Mouse (Mus musculus) induced T-regulatory cell, adult 2 months (primary cell): Measurements from ENCODE around the gene Rsg1.

Experiments
- DNase-seq: peaks from one replicate; pipeline ENCODE4 v3.0.0-alpha.2; 2012; ENCODE audit warnings: low read depth

Rsg1 gene

DNA sequence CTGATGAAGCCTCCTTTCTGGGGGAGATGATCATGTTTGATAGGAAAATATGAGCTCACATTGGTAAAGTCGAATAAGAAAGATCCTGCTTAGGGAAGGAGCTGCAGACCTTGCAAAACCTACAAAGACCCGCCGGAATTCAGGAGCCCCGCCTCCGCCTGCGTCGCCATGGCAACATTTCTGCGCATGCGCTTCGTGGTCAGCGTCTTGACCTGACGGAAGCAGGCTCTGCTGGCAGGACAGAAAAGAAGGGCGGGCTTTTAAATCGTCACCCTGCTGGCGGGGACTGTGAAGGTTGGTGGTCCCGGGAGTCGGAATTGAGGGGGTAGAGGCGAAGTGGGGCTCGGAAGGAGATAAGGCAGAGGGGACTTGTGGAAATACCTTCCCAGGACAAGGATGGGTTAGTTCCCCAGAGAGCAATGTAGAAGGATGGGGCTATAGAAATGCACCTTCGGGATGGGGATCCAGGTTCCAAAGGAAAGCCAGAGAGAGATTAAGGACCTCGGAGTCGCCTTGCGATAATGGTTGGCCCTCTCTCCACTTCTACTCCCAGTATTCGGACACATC, at the start of gene Rsg1:
Gene Rsg1 (plus strand): TSS at position 187 of the 567 bp plus-strand sequence.
- peak; percentile 96 for DNase-seq

DNA sequence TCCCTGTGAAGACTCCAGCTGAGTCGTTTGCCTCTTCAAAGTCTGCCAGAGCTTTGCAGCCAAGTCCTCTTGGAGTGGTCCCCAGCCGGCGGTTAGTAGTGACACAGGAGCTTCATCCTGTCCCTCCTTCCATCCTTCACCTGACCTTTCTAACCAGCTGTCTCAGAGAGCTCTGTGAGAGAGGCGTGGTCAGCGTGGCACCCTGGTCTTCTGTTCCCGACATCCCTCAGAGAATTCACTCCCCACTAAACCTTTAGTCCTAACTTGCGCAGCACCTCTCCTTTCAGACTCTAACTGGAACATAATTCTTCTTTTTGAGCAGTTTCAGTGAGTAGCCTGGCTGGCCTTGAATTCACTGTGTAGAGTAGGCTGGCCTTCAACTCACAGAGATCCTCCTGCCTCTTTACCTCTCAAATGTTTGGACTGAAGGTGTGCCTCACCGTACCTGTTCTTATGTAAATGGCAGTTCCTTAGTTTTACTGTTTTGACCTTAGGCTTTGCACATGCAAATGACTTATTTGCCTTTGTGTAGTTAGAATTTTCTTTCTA, 47.9 kb upstream of the Rsg1 start:
- no peak for DNase-seq

DNA sequence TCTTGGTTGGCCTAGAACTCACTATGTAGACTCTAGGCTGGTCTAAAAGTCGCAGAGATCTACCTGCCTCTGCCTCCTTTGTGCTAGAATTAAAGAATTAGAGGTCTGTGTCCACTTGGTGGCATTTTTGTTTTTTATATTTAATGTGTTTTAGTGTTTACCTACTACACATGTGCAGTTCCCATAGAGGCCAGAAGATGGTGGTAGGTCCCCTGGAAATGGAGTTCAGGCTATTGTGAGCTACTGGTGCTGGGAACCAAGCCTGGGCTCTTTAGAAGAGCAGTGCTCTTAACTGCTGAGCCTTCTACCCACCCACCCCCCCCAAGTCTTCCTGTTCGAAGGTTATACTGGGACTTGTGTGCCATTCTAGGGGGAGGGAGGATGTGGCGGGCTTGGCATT, 46.6 kb upstream of the Rsg1 start:
- no peak for DNase-seq

DNA sequence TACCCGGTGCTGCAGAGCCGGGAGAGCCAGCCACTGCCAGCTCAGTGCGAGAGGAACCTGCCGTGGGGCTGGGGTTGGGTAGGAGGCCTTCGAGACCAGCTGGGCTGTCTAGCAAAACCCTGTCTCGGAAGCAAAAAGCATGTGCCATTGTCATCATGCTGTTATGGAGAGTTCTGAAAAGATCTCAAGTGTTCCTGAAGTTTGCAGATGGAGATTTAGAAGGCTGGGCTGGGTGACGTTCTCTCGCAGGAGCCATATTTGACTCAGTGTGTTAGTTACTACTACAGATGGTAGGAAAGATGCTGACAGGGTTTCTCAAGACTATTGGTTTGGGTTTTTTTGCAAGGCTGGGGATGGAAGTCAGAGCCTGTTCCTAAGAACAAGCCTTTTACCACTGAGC, 41.6 kb upstream of the Rsg1 start:
- no peak for DNase-seq

DNA sequence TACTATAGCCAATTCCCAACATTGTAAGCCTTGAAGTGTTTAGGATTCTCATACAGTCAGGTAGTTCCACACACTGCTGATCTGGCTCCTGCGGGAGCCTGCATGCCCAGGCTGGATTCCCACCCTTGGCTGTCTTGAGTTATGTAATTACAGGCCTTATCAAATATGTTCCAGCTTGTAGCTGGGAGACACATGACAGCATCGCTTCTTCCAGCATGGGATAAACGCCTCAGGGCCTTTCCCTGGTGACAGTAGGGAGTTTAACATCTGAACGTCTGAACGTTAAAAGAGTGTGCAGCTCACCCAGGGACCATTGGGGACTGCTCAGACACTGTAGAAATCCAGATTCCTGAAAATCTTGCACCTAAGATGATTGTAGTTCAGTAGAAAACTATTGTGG, 38.0 kb upstream of the Rsg1 start:
- DNase-seq, result no peak

DNA sequence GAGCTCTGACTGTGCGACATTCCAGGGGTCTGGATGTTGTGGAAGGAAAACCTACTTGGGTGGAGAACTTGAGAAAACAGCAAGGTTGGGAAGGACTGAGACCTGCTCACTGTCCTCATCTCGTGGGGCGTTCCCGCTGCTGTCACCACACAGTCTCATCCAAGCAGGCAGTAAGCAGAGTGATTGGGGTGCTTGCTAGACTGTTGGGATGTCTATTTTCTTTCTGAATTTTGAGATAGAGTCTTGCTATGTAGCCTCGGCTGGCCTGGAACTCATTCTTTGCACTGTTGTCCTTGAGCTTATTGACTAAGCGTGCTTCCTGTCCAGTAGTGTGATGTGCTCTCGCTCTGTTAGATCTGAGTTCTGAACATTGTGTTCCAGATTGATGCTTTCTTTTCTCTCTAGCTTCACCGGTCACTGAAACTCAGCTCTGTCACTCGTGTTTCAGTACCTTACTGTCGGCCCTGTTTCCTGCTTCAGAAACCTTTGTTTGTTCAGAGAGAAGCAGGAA, 37.4 kb upstream of the Rsg1 start:
- no peak for DNase-seq

DNA sequence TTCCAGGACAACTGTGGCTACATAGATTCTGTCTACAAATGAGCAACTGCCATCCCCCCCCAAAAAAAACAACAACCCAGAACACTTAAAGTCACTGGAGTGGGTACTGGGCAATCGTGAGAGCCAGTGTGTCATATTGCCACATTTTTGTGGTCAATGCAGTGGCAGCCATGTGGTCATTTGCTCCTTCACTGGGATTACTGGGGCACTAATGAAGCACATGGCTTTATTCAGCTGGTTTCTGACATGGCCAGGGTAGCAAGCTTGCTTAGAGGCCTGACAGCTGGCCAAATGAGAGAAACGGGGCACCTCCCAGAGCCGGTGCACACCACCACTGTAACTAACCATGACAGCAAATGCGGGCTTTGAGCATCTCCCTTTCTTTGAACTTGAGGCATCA, 35.3 kb upstream of the Rsg1 start:
- no peak for DNase-seq

DNA sequence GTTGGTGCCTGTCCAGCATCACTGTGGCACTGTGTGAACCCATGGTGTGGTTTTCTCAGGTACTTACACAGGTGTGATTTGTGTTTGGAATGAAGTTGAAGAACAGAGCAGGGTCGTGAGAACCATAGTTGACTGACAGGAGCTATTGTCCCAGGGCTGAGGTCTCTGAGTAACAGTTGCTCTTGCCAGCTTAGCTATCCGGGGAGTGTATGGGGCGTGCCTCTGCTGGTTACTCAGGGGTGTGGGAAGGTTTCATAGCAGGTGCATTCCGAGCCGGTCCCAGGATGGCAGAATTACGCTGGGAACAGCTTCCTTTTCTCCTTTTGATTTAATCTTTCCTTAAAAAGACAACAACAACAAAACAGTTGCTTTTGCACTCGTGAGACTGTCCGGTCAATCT, 32.9 kb upstream of the Rsg1 start:
- DNase-seq, result no peak

DNA sequence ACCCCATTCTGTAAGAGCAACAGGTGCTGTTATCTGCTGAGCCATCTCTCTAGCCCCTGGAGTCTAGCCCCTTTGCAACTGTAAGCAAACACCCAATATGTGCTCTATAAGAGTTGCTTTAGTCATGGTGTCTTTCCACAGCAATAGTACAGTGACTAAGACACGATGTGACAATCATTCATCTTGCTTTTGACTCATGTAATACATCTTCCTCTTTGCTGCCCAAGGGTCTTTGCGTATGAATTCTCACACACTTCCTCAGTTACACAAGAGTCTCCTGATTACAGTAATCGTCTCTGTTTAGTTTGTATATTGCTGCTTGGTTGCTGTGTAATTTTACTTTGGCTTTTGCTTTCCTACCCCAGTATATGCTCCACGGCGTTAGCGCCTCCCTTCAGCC, 31.8 kb upstream of the Rsg1 start:
- DNase-seq, result no peak

DNA sequence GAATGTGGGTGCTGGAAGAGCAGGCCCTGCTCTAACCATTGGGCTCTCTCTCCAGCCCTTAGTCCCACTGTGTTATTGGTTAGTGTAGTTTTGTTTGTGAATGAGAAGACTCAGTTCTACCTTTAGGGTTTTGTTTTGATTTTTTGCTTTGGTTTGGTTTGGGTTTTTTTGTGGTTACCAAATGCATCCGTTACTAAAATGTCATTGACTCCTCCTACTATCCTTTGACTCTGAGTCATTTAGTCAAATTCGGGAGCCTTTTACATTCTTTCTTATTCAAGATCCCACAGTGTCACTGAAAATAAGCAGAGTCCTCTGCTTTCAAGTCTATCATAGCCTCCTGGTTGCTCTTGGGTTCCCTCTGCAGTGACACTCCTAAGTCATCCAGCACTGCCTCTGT, 29.8 kb upstream of the Rsg1 start:
- peak; percentile 77 for DNase-seq

DNA sequence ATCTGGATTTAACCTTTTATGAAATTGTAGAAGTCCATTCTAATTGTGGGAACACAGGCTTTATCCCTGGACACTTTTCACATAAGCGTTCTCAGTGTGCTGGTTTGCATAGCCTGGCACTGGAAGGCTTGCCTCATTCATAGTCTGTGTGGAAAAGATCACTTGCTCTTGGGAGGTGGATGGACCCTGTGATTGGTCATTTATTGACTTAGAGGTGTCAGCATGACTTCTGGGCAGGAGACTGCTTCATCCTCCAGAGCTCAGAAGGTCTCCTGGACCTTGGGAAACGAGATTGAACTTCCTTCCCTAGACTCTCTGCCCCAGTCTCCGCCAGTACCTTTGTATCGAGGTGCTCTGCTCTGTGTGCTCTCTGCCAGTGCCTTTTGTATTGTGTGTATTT, 29.3 kb upstream of the Rsg1 start:
- DNase-seq, result no peak

DNA sequence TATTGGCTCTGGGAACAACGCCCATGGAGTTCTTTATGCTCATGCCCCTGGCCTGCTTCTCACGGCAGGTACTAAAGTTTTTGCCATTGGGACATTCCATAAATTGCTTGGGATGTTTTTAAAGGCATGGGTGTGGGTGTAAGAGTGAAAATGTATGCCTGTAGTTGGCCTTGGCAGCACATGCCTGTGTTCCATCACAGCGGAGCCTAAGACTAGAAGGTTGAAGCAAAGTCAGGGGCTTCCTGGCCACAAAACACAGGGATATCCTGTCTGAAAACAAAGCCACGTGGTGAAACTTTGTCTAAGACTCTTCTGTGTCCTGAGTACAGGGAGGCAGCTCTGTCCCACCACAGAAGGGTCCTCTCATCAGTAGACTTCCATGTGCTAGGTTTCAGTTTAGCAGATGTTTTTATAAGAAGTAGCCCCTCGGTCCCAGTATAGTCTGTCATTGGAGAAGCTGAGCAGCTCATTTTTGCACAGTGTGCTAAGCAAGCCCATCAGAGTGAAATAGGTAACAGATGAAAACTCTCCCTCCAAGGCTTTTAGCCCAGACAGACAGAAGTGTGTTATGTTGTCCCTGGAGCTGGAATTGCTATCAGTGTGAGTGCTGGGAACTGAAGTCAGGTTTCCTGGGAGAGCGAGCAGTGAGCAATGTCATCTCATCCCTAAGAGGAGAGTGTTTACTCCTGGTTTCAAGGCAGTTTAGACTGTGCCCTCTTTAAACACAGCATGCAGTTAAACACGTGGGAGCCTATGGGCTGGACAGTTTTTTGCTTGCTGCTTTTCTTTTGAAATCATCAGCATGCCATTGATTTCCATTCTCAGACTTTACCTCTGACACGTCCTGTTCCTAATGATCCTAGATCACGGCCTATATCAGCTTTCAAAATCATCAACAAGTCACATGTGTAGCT, 26.6 kb upstream of the Rsg1 start:
- no peak for DNase-seq

DNA sequence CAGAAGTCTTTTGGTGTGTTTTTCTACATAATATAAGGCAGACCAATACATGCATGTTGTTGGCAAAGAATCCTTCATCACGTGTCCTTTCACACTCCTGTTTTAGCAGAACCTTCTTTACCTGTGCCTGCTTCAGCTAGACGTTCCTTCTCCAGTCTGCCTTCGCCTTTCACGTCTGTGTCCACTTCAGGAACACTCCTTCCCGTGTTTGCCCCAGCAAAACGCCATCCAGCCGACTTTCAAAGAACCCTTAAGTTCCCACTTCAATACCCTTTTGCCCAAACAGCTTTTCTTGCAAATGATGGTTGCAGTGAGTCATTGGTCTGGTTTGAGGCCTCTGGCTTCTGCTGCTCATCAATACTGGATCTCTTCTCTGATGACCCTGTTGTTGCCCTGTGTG, 22.5 kb upstream of the Rsg1 start:
- DNase-seq, result no peak

DNA sequence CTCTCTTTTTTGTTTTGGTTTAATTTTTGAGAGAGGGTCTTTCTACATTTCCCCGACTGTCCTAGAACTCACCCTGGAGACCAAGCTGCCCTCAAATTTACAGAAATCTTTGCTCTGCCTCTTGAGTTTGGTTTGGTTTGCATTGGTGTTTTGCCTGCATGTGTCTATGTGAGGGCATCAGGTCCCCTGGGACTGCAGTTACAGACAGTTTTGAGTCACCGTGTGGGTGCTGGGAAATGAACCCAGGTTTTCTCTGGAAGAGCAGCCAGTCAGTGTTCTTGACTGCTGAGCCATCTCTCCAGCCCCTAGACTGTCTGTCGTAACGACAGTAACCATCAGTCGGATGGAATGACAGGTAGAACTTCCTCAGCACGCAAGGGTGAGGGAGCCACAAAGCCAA, 19.2 kb upstream of the Rsg1 start:
- DNase-seq, result no peak

DNA sequence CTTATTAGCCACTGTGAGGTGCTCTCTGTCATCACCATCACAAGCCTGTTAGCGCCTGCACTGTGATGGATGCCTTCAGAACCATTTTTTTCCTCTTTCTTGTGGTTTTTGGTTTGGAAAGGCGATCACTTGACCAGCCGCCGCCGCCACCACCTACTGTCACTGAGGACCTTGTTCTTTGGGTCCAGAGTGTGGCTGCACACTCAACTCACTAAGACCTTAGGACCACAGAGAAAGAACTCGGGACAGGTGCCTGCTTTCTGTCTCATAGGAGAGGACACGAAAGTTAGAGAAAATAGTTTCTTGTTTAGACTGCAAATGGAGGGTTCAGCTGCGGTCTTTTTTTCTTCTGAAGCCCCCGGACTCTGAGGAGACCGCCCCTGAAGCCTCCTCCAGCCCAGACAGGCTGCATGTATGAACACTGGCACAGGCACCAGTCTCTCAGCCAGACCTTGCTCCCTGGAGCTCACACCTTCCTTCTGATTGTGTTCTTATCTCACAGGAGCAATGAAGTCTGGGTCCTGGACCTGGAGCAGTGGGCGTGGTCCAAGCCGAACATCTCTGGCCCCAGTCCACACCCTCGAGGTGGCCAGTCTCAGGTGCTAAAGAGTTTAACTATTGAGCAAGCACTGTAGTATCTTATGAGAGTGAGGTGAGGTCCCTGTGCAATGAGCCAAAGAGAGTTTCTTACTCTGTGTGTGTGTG, 16.6 kb upstream of the Rsg1 start:
- DNase-seq, result no peak

DNA sequence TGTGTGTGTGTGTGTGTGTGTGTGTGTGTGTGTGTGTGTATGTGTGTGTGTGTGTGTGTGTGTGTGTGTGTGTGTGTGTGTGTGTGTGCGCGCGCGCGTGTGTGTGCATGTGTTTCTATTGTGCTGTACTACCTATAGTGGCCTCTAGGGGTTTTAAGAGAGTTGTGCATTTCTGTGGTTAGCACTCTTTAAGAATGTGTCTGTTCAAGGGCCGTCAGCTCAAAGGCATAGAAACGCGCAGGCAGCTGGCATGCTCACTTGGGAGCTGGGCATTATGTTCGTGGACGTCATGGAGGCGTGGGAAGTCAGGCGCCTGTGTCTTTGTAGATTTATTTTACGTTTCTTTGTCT, 16.1 kb upstream of the Rsg1 start:
- no peak for DNase-seq

DNA sequence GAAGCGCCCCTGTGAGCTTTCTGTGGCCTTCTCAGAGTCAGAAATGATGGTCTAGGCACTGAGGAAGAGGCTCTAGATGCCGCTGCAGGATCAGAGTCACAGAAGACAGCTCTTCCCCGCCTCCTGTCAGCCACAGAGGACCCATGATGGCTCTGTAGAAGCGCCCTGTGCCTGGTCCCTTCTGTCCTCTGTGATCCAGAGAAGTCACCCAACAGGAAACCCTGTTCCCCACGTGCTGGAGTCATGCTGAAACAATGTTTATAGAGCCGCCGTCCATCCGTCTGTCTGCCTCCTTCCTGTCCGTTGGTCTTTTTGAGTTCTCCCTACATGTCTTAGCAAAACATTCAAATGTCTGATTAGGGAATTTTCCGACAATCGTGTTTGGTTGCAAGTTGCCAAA, 12.8 kb upstream of the Rsg1 start:
- DNase-seq, result no peak

DNA sequence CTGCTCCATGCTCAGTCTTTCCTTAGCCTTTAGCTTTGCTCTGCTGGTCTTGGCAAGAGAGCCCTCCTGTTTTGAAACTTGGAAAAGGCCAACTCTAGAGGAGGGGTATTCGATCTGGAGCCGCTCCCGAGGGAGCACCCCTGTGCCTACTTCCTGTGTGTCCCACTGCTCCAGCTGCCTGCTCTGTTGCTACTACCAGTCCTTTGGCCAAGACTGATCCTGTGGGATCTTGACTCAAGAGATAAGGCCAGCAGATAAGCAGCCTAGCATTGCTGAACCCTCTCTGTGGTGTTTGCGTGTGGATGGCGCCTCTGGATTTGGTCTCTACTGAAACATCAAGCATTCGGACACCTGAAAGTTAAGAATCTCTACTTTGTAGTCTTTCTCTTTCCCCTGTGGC, 11.6 kb upstream of the Rsg1 start:
- no peak for DNase-seq

DNA sequence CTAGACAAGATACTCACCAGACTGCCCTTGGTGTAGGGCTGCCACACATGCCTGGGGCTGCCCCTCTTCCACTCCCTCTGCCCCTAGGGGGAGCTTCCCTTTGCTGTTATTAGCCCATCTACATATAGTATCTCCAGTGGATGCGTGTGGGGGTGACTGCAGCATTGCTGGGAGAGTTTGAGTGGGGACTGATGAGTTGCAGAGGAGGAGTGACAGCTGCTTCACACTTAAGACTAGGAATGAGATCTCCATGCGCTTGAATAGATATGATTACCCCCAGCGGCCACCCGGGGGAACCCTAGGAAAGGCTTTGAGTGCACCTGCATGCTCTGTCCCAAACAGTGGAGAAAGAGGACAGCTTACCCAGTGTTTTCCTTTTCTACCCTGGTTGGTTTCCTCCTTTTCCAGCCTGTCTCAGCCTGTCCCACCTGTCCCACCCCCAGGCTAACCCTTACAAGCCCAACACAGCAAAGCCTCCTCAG, 9.1 kb upstream of the Rsg1 start:
- peak; percentile 31 for DNase-seq

DNA sequence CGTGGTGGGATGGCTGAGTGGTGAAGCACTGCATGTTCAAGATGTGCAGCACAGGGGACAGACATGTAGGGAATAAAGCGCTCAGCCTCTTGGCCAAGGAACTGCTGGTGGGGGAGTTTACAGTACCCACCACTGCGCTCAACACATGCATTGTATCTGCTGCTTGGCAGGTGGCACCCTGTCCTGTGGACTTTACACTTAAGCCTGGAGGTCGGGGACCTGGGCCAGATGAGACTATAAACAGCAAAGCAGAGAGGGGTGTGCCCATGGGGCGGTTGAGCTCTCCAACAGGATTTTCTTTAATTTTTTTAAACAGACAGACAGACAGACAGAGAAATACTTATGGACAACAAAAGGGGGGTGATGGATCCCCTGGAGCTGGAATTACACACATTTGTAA, 6.7 kb upstream of the Rsg1 start:
- peak; percentile 15 for DNase-seq

DNA sequence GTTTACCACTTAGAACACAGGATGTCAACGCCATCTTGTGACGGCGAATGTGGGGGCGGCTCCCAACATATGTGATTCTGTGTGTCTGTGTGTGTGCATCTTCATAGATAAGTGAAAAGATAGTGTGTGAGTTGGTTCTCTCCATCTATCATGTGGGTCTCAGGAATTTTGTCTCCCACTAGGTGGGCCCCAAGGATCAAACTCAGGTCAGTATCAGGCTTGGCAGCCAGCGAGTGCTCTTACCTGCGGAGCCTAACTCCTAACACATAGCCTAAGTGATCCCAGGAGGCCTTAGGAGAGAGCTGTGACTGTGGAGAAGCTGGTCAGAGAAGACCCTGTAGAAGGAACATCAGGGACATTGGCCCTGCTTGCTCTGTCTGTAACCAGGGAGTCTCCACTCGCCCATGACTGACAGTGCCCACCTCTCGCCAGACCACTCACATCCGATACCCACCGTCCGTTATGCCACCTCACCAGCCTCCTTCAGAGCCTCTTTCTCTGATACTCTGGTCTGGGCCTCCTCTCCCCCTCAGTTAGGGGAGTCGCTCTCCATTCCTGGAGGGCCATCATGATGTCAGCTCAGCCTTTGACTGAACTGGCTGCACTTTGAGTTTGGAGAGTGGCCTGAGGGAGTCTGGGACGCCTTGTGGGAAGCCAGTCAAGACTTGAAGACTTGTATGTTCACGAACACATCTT, 3.1 kb upstream of the Rsg1 start:
- DNase-seq, result peak; percentile 83

DNA sequence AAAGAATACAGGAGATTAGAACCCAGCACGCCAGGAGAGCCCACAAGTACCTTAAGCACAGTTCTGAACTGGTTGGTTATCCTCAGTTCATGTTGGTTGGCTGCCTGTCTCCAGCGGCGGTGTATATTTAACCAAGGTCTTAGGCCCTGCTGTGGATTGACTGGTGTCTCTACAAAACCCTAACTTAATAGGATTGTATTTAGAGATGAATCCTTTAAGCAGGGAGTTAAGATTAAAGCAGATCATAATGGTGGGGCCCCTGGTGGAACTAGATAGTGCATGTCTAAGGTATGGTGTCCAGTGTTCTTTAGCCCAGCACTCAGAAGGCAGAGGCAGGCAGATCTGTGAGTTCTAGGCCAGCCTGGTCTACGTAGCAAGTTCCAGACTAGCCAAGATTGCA, 2.1 kb upstream of the Rsg1 start:
- DNase-seq, result peak; percentile 20
